Mouse (Mus musculus) left cerebral cortex, postnatal 4 days (tissue): ENCODE measurements around the gene Acot7. TPM values are rescaled to one million over a fixed set of nuclear protein-coding genes. Genes with fewer than 3 reads are reported as not detected.
A peak's percentile ranks its signal among the peaks of the same experiment; 100 is the strongest.

Source experiments
- DNase-seq: peaks from one replicate; pipeline ENCODE4 v3.0.0-alpha.2; 2022
- intact Hi-C: fragments of 180-260 bp; cut with DNase I; formaldehyde crosslinking; loops from one replicate; pipeline ENCODE4 v1.15.1; 2025
- total RNA-seq, 2 experiments: library from RNA; stranded (reverse); gene quantifications; 2 replicates each; pipeline ENCODE4 v1.2.3; 2021

Gene Acot7
- total RNA-seq, 2 experiments from 2014 or later = 349 to 380 TPM

- DNase-seq = no peak
- intact Hi-C loops = no loop called here
These were observed 53.4 kb downstream of the Acot7 start for GRCm38 (mm10) chr4:152231326-152231725.

- intact Hi-C loops = no loop called here
- no peak for DNase-seq
These were observed 54.5 kb downstream of the Acot7 start for GRCm38 (mm10) chr4:152232411-152232903.

- intact Hi-C loops = no loop called here
- no peak for DNase-seq
These were observed 62.0 kb downstream of the Acot7 start for GRCm38 (mm10) chr4:152239974-152240373.

GRCm38 (mm10) chr4:152243241-152243891 lies 65.4 kb downstream of the Acot7 start:
- DNase-seq = no peak
- intact Hi-C loops = no loop called here

- intact Hi-C loops = no loop called here
These were observed 66.0 kb downstream of the Acot7 start for GRCm38 (mm10) chr4:152243969-152244368.

GRCm38 (mm10) chr4:152244545-152245522 lies 66.9 kb downstream of the Acot7 start:
- intact Hi-C loops = no loop called here
- DNase-seq = no peak

More at GRCm38 (mm10) chr4:152243969-152244368, 66.0 kb downstream of the Acot7 start:
- no peak for DNase-seq

GRCm38 (mm10) chr4:152246011-152246410 lies 68.1 kb downstream of the Acot7 start:
- DNase-seq = no peak

GRCm38 (mm10) chr4:152247195-152247594 lies 69.3 kb downstream of the Acot7 start:
- DNase-seq = no peak
- intact Hi-C loops = no loop called here

More at GRCm38 (mm10) chr4:152246011-152246410, 68.1 kb downstream of the Acot7 start:
- intact Hi-C loops = no loop called here

- intact Hi-C loops = no loop called here
- no peak for DNase-seq
These were observed 72.7 kb downstream of the Acot7 start for GRCm38 (mm10) chr4:152250615-152251014.

GRCm38 (mm10) chr4:152253183-152253759 lies 75.3 kb downstream of the Acot7 start:
- no peak for DNase-seq
- intact Hi-C loops = no loop called here

- peak; percentile 78 for DNase-seq
- intact Hi-C loops = no loop called here
These were observed 79.1 kb downstream of the Acot7 start for GRCm38 (mm10) chr4:152257070-152257469.

GRCm38 (mm10) chr4:152260451-152260850 lies 82.5 kb downstream of the Acot7 start:
- DNase-seq = no peak
- intact Hi-C loops = no loop called here

GRCm38 (mm10) chr4:152262187-152262586 lies 84.3 kb downstream of the Acot7 start:
- intact Hi-C loops = no loop called here
- no peak for DNase-seq

- intact Hi-C loops = no loop called here
- no peak for DNase-seq
These were observed 85.2 kb downstream of the Acot7 start for GRCm38 (mm10) chr4:152263089-152263488.

GRCm38 (mm10) chr4:152263512-152264176 lies 85.7 kb downstream of the Acot7 start:
- no peak for DNase-seq
- intact Hi-C loops = no loop called here

GRCm38 (mm10) chr4:152264177-152264530 lies 86.2 kb downstream of the Acot7 start:
- intact Hi-C loops = no loop called here
- DNase-seq = no peak

- no peak for DNase-seq
- intact Hi-C loops = no loop called here
These were observed 87.1 kb downstream of the Acot7 start for GRCm38 (mm10) chr4:152264867-152265568.

- intact Hi-C loops = no loop called here
- no peak for DNase-seq
These were observed 87.9 kb downstream of the Acot7 start for GRCm38 (mm10) chr4:152265791-152266190.

- peak; percentile 81 for DNase-seq
These were observed 88.4 kb downstream of the Acot7 start for GRCm38 (mm10) chr4:152266236-152266895.

More at GRCm38 (mm10) chr4:152266236-152266895, 88.4 kb downstream of the Acot7 start:
- intact Hi-C loops = no loop called here
